Mouse (Mus musculus): Measurements from ENCODE around the gene Ppm1g.

- TF ChIP-seq POLR2A (IDR thresholded peaks at IDR 0.05; ENCODE audit: control insufficient read depth, low read depth, low read length) (no peak), CTCF (IDR thresholded peaks at IDR 0.05; ENCODE audit: control insufficient read depth, insufficient read depth, insufficient replicate concordance, low read depth, low read length) (no peak)
Observed at GRCm38 (mm10) chr5:31164878-31165277, 55.6 kb downstream of the Ppm1g start.
